Mouse (Mus musculus) limb, embryonic 10.5 days (tissue): ENCODE results near the gene Blm. TPM values are rescaled to one million over a fixed set of nuclear protein-coding genes. Genes with fewer than 3 reads are reported as not detected.

Experiments used
- DNase-seq: peaks from one replicate; pipeline ENCODE4 v3.0.0-alpha.2; 2017; ENCODE audit warnings: low spot score
- H3K27ac ChIP-seq: fragments of 300-500 bp; sonication (generic); 2 replicates; pipeline ENCODE4 v1.5.1; 2016; ENCODE audit warnings: mild to moderate bottlenecking
- H3K27me3 ChIP-seq: fragments of 300-500 bp; sonication (generic); 2 replicates; pipeline ENCODE4 v1.6.1; 2016; ENCODE audit warnings: low read depth, mild to moderate bottlenecking; ENCODE audit not compliant: poor library complexity, severe bottlenecking
- H3K36me3 ChIP-seq: fragments of 300-500 bp; sonication (generic); 2 replicates; pipeline ENCODE4 v1.6.1; 2016; ENCODE audit warnings: mild to moderate bottlenecking, moderate library complexity
- H3K4me1 ChIP-seq: fragments of 300-500 bp; sonication (generic); 2 replicates; pipeline ENCODE4 v1.6.1; 2016
- H3K4me3 ChIP-seq: fragments of 300-500 bp; sonication (generic); 2 replicates; pipeline ENCODE4 v1.5.1; 2016; ENCODE audit warnings: mild to moderate bottlenecking, moderate library complexity
- H3K9me3 ChIP-seq: fragments of 300-500 bp; sonication (generic); replicated peaks from 2 replicates; pipeline ENCODE4 v1.6.1; 2016; ENCODE audit warnings: mild to moderate bottlenecking
- WGBS: fragments of 180-500 bp; shearing (Covaris S2); methylation state at CpG from one replicate; pipeline ENCODE4 v1.1.7; 2016; 5-methylcytosine and 5-hydroxymethylcytosine counted together
- polyA plus RNA-seq: library from polyadenylated mRNA; unstranded; fragments of >200 nt; fragmentation: Nextera tagmentation; extraction: Ambion mirVana; gene quantifications from 2 replicates; pipeline ENCODE4 v1.2.1, GENCODE M21; 2016

Gene Blm
- 54.5 and 58.2 TPM in 2 replicates for polyA plus RNA-seq

- WGBS: under 1% methylated on average over 43 of the region's 43 CpGs
- no peaks in the 10 kb centered on the region for H3K9me3 ChIP-seq
These were observed at the start of gene Blm for GRCm38 (mm10) chr7:80535009-80535744. TSS of gene Blm (minus strand) at chr7:80535119.

GRCm38 (mm10) chr7:80583981-80584380 lies 49.1 kb upstream of the Blm start:
- 49% methylated on average over 6 of the region's 6 CpGs for WGBS

More at GRCm38 (mm10) chr7:80535009-80535744, at the start of gene Blm:
- peak within 1 kb of the TSS; percentile 93 for H3K27ac ChIP-seq
- no peaks in the 10 kb centered on the region for H3K36me3 ChIP-seq
- H3K27me3 ChIP-seq: no peaks in the 10 kb centered on the region
- H3K4me1 ChIP-seq: peaks cover 13% of the 10 kb centered on the region
- peak; percentile 94 for DNase-seq
- peak within 1 kb of the TSS; percentile 88 for H3K4me3 ChIP-seq

GRCm38 (mm10) chr7:80582821-80583451 lies 48.0 kb upstream of the Blm start:
- 74% methylated on average over 20 of the region's 20 CpGs for WGBS
- Histone ChIP-seq H3K27me3 (0 out of 2 replicates have a peak, but pooled peaks cover 9% of the 10 kb centered on the region), H3K27ac (peak overlapping the region; percentile 37; the same call in 1 of the 2 replicates), H3K36me3 (no peaks in the 10 kb centered on the region), H3K9me3 (no peaks in the 10 kb centered on the region), H3K4me1 (peaks cover 32% of the 10 kb centered on the region), H3K4me3 (no peak overlapping the region)
- no peak for DNase-seq

More at GRCm38 (mm10) chr7:80583981-80584380, 49.1 kb upstream of the Blm start:
- H3K36me3 ChIP-seq: peaks cover 8% of the 10 kb centered on the region
- 0 out of 2 replicates have a peak, but pooled peaks cover 9% of the 10 kb centered on the region for H3K27me3 ChIP-seq
- 0 out of 2 replicates have a peak overlapping the region, but pooled peaks have one; percentile 50 for H3K27ac ChIP-seq
- H3K4me3 ChIP-seq: no peak overlapping the region
- peaks cover 32% of the 10 kb centered on the region for H3K4me1 ChIP-seq
- no peaks in the 10 kb centered on the region for H3K9me3 ChIP-seq
- no peak for DNase-seq

- H3K4me3 ChIP-seq: no peak overlapping the region
- peaks cover 17% of the 10 kb centered on the region for H3K4me1 ChIP-seq
- H3K36me3 ChIP-seq: no peaks in the 10 kb centered on the region
- 34% methylated on average over 6 of the region's 6 CpGs for WGBS
- no peaks in the 10 kb centered on the region for H3K9me3 ChIP-seq
- 0 out of 2 replicates have a peak, but pooled peaks cover 4% of the 10 kb centered on the region for H3K27me3 ChIP-seq
- no peak for DNase-seq
- H3K27ac ChIP-seq: peak overlapping the region; percentile 11; the same call in 1 of the 2 replicates
These were observed 45.4 kb upstream of the Blm start for GRCm38 (mm10) chr7:80580368-80580767.

- DNase-seq: no peak
- Histone ChIP-seq H3K27me3 (no peaks in the 10 kb centered on the region), H3K4me3 (no peak overlapping the region), H3K27ac (no peak overlapping the region), H3K9me3 (no peaks in the 10 kb centered on the region), H3K36me3 (no peaks in the 10 kb centered on the region), H3K4me1 (peaks cover 9% of the 10 kb centered on the region)
- WGBS: 76% methylated on average over 14 of the region's 14 CpGs
These were observed 42.6 kb upstream of the Blm start for GRCm38 (mm10) chr7:80577417-80577980.

- Histone ChIP-seq H3K27me3 (no peaks in the 10 kb centered on the region), H3K9me3 (no peaks in the 10 kb centered on the region), H3K4me3 (no peak overlapping the region), H3K27ac (no peak overlapping the region), H3K36me3 (no peaks in the 10 kb centered on the region), H3K4me1 (peaks cover 6% of the 10 kb centered on the region)
- 80% methylated on average over 3 of the region's 3 CpGs for WGBS
- no peak for DNase-seq
These were observed 41.7 kb upstream of the Blm start for GRCm38 (mm10) chr7:80576626-80577025.

GRCm38 (mm10) chr7:80575750-80576149 lies 40.8 kb upstream of the Blm start:
- Histone ChIP-seq H3K27me3 (no peaks in the 10 kb centered on the region), H3K27ac (no peak overlapping the region), H3K4me3 (no peak overlapping the region), H3K4me1 (peaks cover 6% of the 10 kb centered on the region), H3K9me3 (no peaks in the 10 kb centered on the region), H3K36me3 (no peaks in the 10 kb centered on the region)
- no peak for DNase-seq
- WGBS: 80% methylated on average over 9 of the region's 9 CpGs

- Histone ChIP-seq H3K4me3 (no peak overlapping the region), H3K27ac (no peak overlapping the region), H3K4me1 (peaks cover 4% of the 10 kb centered on the region), H3K9me3 (no peaks in the 10 kb centered on the region), H3K27me3 (no peaks in the 10 kb centered on the region), H3K36me3 (no peaks in the 10 kb centered on the region)
- DNase-seq: no peak
- 68% methylated on average over 3 of the region's 3 CpGs for WGBS
These were observed 38.2 kb upstream of the Blm start for GRCm38 (mm10) chr7:80573076-80573475.

GRCm38 (mm10) chr7:80567982-80568381 lies 33.1 kb upstream of the Blm start:
- Histone ChIP-seq H3K27me3 (no peaks in the 10 kb centered on the region), H3K36me3 (no peaks in the 10 kb centered on the region), H3K27ac (no peak overlapping the region), H3K4me3 (no peak overlapping the region), H3K9me3 (no peaks in the 10 kb centered on the region), H3K4me1 (peaks cover 4% of the 10 kb centered on the region)
- no peak for DNase-seq
- WGBS: 80% methylated on average over 8 of the region's 8 CpGs

- WGBS: 69% methylated on average over 5 of the region's 5 CpGs
- Histone ChIP-seq H3K27me3 (no peaks in the 10 kb centered on the region), H3K36me3 (no peaks in the 10 kb centered on the region), H3K27ac (no peak overlapping the region), H3K4me3 (no peak overlapping the region), H3K4me1 (peaks cover 15% of the 10 kb centered on the region), H3K9me3 (no peaks in the 10 kb centered on the region)
- DNase-seq: no peak
These were observed 27.0 kb upstream of the Blm start for GRCm38 (mm10) chr7:80561931-80562330.

- no peak for DNase-seq
- Histone ChIP-seq H3K27me3 (no peaks in the 10 kb centered on the region), H3K27ac (no peak overlapping the region), H3K4me3 (no peak overlapping the region), H3K4me1 (peaks cover 15% of the 10 kb centered on the region), H3K36me3 (no peaks in the 10 kb centered on the region), H3K9me3 (no peaks in the 10 kb centered on the region)
- WGBS: 65% methylated on average over 9 of the region's 9 CpGs
These were observed 26.4 kb upstream of the Blm start for GRCm38 (mm10) chr7:80561271-80561670.

GRCm38 (mm10) chr7:80558572-80558971 lies 23.7 kb upstream of the Blm start:
- DNase-seq: no peak
- WGBS: 78% methylated on average over 5 of the region's 5 CpGs
- H3K27me3 ChIP-seq: no peaks in the 10 kb centered on the region
- no peaks in the 10 kb centered on the region for H3K36me3 ChIP-seq
- peaks cover 27% of the 10 kb centered on the region for H3K4me1 ChIP-seq
- no peak overlapping the region for H3K4me3 ChIP-seq
- no peak overlapping the region for H3K27ac ChIP-seq
- H3K9me3 ChIP-seq: no peaks in the 10 kb centered on the region

- Histone ChIP-seq H3K27me3 (no peaks in the 10 kb centered on the region), H3K4me1 (peaks cover 27% of the 10 kb centered on the region), H3K9me3 (no peaks in the 10 kb centered on the region), H3K4me3 (no peak overlapping the region), H3K36me3 (no peaks in the 10 kb centered on the region), H3K27ac (no peak overlapping the region)
- no peak for DNase-seq
- WGBS: 59% methylated on average over 8 of the region's 8 CpGs
These were observed 23.2 kb upstream of the Blm start for GRCm38 (mm10) chr7:80558101-80558500.
